Comparison of ENCODE assay signal across 10 mouse cellular contexts in the genomic region with DNA sequence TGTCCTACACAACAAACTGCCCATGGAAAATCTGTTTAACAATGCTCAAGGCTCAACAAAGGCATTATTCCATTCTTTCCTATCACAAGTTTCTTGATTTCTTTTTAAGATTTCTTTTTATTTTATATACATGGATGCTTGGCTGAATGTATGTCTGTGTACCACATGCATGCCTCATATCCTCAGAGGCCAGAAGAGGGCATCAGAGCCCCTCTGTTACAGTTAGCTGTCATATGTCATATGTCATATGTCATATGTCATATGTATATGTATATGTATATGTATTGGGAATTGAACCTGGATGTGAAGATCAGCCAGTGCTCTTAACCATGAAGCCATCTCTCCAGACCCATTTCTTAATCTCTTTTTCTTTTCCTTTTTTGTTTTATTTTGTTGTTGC. TPM values are rescaled to one million over a fixed set of nuclear protein-coding genes. Genes with fewer than 3 reads are reported as not detected.
DNase-seq lines count a peak whose midpoint lies in the region; TF ChIP-seq lines count a peak whose summit lies in the region.
"Had no signal": no experiment of that assay in that cellular context is flagged by ENCODE, and none has a peak within 500 bp of the region (broad histone marks: within the 10 kb centered on the region; RNA-seq: fewer than 3 reads in every experiment).

No protein-coding gene starts in this region.

- H3K36me3 ChIP-seq in kidney, adult 2 months (ENCODE audit: control insufficient read depth, insufficient read depth, low read length) = no peaks in the 10 kb centered on the region

- H3K27me3 ChIP-seq in kidney, adult 2 months (replicated peaks; ENCODE audit: control insufficient read depth, insufficient read depth, low read length) = no peaks in the 10 kb centered on the region
- H3K27me3 ChIP-seq: limb, embryonic 13.5 days had no signal

- H3K27ac ChIP-seq in kidney, adult 2 months (ENCODE audit: insufficient read depth, low read depth, low read length) = no peak overlapping the region
- H3K27ac ChIP-seq: hindbrain, embryonic 14.5 days; limb, embryonic 13.5 days had no signal

- H3K4me1 ChIP-seq in kidney, adult 2 months (ENCODE audit: control insufficient read depth, insufficient read depth, low read length) = peaks cover 7% of the 10 kb centered on the region; the same call in 1 of the 2 replicates

- peak; percentile 24; the same call in 1 of the 2 replicates for TF ChIP-seq CTCF in kidney, adult 2 months (conservative IDR thresholded peaks at IDR 0.05; ENCODE audit: insufficient read depth, insufficient read length, low read depth, low read length)
- TF ChIP-seq CTCF in brain, embryonic 14.5 days (IDR thresholded peaks at IDR 0.05; ENCODE audit: borderline replicate concordance, extremely low read depth, insufficient read depth, insufficient read length) = peak; percentile 30; the same call in 1 of the 2 replicates

- no peak for DNase-seq in kidney, adult 2 months
- DNase-seq in kidney, adult 11 months = no peak
- DNase-seq in spleen, postnatal 36 days (ENCODE audit: low spot score in 2 of 2) = peak; percentile 36 to 52
- no peak for DNase-seq in spleen, postnatal 4 days (ENCODE audit: low spot score in 2 of 2)
- DNase-seq in brain, embryonic 14.5 days (ENCODE audit: low read depth) = peak; percentile 31
- peak; percentile 40 for DNase-seq in thymus, postnatal 4 days
- no peak for DNase-seq in cerebellum, postnatal 14 days

- no peak for TF ChIP-seq POLR2A in kidney, adult 2 months (IDR thresholded peaks at IDR 0.05; ENCODE audit: low read depth, low read length)
- no peak for TF ChIP-seq POLR2A in brain, embryonic 14.5 days (IDR thresholded peaks at IDR 0.05; ENCODE audit: borderline replicate concordance, extremely low read depth, insufficient read depth, insufficient read length, poor library complexity, severe bottlenecking)

- H3K4me3 ChIP-seq in kidney, adult 2 months (ENCODE audit: insufficient read depth, low read depth, low read length) = no peak overlapping the region
- H3K4me3 ChIP-seq: limb, embryonic 13.5 days had no signal

RNA-seq across cellular contexts. Expression of a gene that starts 4.9 kb away (rescaled TPM):
- 17.2 and 24.4 TPM in 2 replicates for polyA plus RNA-seq in kidney, adult 2 months (2012; rRNA removed)
- 45.9 and 50.3 TPM in 2 replicates for polyA plus RNA-seq in brain, embryonic 14.5 days (2012; rRNA removed)

RNA-seq across cellular contexts. Expression of a gene that starts 10.5 kb away (rescaled TPM):
- polyA plus RNA-seq in kidney, adult 2 months (2012; rRNA removed) = 26.5 and 27.7 TPM in 2 replicates
- 33.1 and 58.3 TPM in 2 replicates for polyA plus RNA-seq in brain, embryonic 14.5 days (2012; rRNA removed)

RNA-seq across cellular contexts. Expression of a gene that starts 22.5 kb away (rescaled TPM):
- polyA plus RNA-seq in kidney, adult 2 months (2012; rRNA removed) = 12.7 and 13.9 TPM in 2 replicates
- 12.8 and 15.5 TPM in 2 replicates for polyA plus RNA-seq in brain, embryonic 14.5 days (2012; rRNA removed)
- polyA plus RNA-seq: G1E had no signal

RNA-seq across cellular contexts. Expression of a gene that starts 29.1 kb away (rescaled TPM):
- 55.9 and 68.7 TPM in 2 replicates for polyA plus RNA-seq in kidney, adult 2 months (2012; rRNA removed)
- polyA plus RNA-seq in brain, embryonic 14.5 days (2012; rRNA removed) = 37.9 and 50.7 TPM in 2 replicates

RNA-seq across cellular contexts. Expression of a gene that starts 31.4 kb away (rescaled TPM):
- polyA plus RNA-seq in kidney, adult 2 months (2012; rRNA removed) = 6.0 and 7.9 TPM in 2 replicates
- polyA plus RNA-seq in brain, embryonic 14.5 days (2012; rRNA removed) = 61.9 and 75.4 TPM in 2 replicates

Comparison
In these comparisons a context has a peak if more than half of its experiments do, and no peak if none do; other contexts are left out.
1. DNase-seq: peak in spleen, postnatal 36 days (2 of 2), brain, embryonic 14.5 days (single experiment) and thymus, postnatal 4 days (single experiment); none in kidney, adult 2 months (single experiment), kidney, adult 11 months (single experiment), spleen, postnatal 4 days (0 of 2) and cerebellum, postnatal 14 days (0 of 2).